Mouse (Mus musculus) forebrain, embryonic 11.5 days (tissue): Measurements from ENCODE around the gene Acsl6. TPM values are rescaled to one million over a fixed set of nuclear protein-coding genes. Genes with fewer than 3 reads are reported as not detected.
"Not testable (repeated sequence)": the region's sequence is repeated elsewhere in the genome, so short reads cannot be mapped to it uniquely, and the experiment has no call there.

Experiments
- ATAC-seq: fragments of 200-750 bp; cut with Nextera tagmentation; replicated peaks from 2 replicates; pipeline ENCODE4 v1.8.0; 2017; ENCODE audit warnings: moderate TSS enrichment; ENCODE audit not compliant: low FRiP score
- DNase-seq: peaks from one replicate; pipeline ENCODE4 v3.0.0-alpha.2; 2017; ENCODE audit warnings: low spot score
- H3K27ac ChIP-seq: fragments of 300-500 bp; sonication (generic); 2 replicates; pipeline ENCODE4 v1.5.1; 2014; ENCODE audit warnings: low read depth, low read length
- H3K27me3 ChIP-seq: fragments of 300-500 bp; sonication (generic); 2 replicates; pipeline ENCODE4 v1.6.1; 2014; ENCODE audit warnings: mild to moderate bottlenecking, low read length, mixed read lengths; ENCODE audit not compliant: control insufficient read depth, insufficient read depth
- H3K36me3 ChIP-seq: fragments of 300-500 bp; sonication (generic); 2 replicates; pipeline ENCODE4 v1.6.1; 2014; ENCODE audit warnings: mild to moderate bottlenecking, low read length, moderate library complexity, mixed read lengths; ENCODE audit not compliant: control insufficient read depth, insufficient read depth
- H3K4me1 ChIP-seq: fragments of 300-500 bp; sonication (generic); replicated peaks from 2 replicates; pipeline ENCODE4 v1.6.1; 2014; ENCODE audit warnings: low read length, mixed read lengths; ENCODE audit not compliant: control insufficient read depth, insufficient read depth
- H3K4me2 ChIP-seq: fragments of 300-500 bp; sonication (generic); 2 replicates; pipeline ENCODE4 v1.6.1; 2014; ENCODE audit warnings: low read depth, mild to moderate bottlenecking, low read length, moderate library complexity, mixed read lengths; ENCODE audit not compliant: severe bottlenecking
- H3K4me3 ChIP-seq: fragments of 300-500 bp; sonication (generic); 2 replicates; pipeline ENCODE4 v1.5.1; 2014; ENCODE audit warnings: low read depth, low read length
- H3K9ac ChIP-seq: fragments of 300-500 bp; sonication (generic); 2 replicates; pipeline ENCODE4 v1.6.1; 2014; ENCODE audit warnings: low read length
- H3K9me3 ChIP-seq: fragments of 300-500 bp; sonication (generic); 2 replicates; pipeline ENCODE4 v1.6.1; 2016; ENCODE audit warnings: low read length, mixed read lengths; ENCODE audit not compliant: control insufficient read depth
- WGBS: fragments of 180-500 bp; shearing (Covaris S2); extraction: QIAGEN DNeasy Blood & Tissue Kit; methylation state at CpG from one replicate; pipeline ENCODE4 v1.1.7; 2014; 5-methylcytosine and 5-hydroxymethylcytosine counted together
- polyA plus RNA-seq: library from polyadenylated mRNA; unstranded; fragments of >200 nt; fragmentation: Nextera tagmentation; extraction: Ambion mirVana; gene quantifications from 2 replicates; pipeline ENCODE4 v1.2.1, GENCODE M21; 2014

The Acsl6 gene
- polyA plus RNA-seq, 1 experiment from 2014 or later: 17.9 TPM

DNA sequence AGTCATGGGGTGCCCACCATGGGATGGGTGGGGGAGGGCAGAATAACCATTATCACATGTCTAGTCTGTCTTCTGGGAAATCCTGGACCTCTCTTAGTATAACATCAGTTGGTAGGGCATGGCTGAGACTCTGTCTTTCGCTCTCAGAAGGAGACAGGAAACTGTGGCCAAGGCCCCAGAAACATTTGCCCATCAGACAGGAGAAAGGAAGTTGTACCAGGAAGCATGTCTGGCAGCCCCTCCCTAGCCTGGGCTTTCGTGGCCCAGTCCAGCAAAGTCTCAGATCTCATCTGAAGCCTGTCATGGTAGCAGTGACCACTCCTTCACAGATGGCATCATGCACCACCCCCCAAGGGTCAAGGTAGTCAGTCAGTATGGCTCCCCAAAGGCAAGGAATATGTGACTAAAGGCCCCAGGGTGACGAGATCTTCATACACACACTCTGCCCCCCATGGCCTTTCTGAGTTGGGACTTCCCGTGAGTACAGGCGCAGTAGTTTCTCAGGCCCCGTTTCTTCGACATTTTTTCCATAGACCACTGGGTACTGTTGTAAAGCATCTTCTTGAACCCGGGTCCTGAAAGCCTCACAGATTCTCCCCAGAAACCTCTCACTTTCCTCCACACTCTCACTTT lies 15.7 kb upstream of the Acsl6 start:
- Histone ChIP-seq H3K36me3 (no peaks in the 10 kb centered on the region), H3K27me3 (no peaks in the 10 kb centered on the region), H3K4me2 (no peak overlapping the region), H3K9me3 (no peaks in the 10 kb centered on the region), H3K27ac (no peak overlapping the region), H3K4me3 (no peak overlapping the region), H3K9ac (no peak overlapping the region), H3K4me1 (no peaks in the 10 kb centered on the region)
- 87% methylated on average over 8 of the region's 8 CpGs for WGBS
- DNase-seq: no peak
- no peak for ATAC-seq

GRCm38 (mm10) chr11:54292163-54292562 lies 11.4 kb upstream of the Acsl6 start:
- no peak overlapping the region for H3K4me2 ChIP-seq
- H3K9ac ChIP-seq: no peak overlapping the region
- DNase-seq: no peak
- no peaks in the 10 kb centered on the region for H3K4me1 ChIP-seq
- ATAC-seq: no peak
- no peak overlapping the region for H3K4me3 ChIP-seq
- H3K36me3 ChIP-seq: no peaks in the 10 kb centered on the region
- WGBS: 90% methylated on average over 2 of the region's 2 CpGs
- no peak overlapping the region for H3K27ac ChIP-seq
- H3K9me3 ChIP-seq: no peaks in the 10 kb centered on the region
- no peaks in the 10 kb centered on the region for H3K27me3 ChIP-seq

GRCm38 (mm10) chr11:54293980-54294807 lies 9.4 kb upstream of the Acsl6 start:
- no peak for DNase-seq

DNA sequence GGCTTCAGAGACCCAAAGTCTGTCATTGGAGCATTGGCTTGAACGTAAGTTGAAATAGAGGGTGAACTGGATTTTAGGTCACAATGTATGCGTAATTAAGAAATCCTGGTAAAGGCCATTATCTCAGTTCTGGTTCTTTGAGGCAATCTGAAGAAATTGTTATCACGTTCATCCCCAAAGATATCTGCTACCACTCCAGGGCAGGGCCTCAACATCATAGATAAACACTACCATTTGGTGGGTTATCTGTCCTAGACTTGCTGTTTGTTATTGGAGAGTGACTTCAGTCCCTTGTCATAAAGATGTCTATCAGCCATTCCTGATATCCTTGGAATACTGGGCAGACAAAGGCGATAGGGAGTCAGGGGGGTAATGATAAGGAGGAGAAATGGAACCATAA lies 7.6 kb upstream of the Acsl6 start:
- Histone ChIP-seq H3K27me3 (no peaks in the 10 kb centered on the region), H3K36me3 (no peaks in the 10 kb centered on the region), H3K9me3 (no peaks in the 10 kb centered on the region; the same call in 1 of the 2 replicates), H3K27ac (no peak overlapping the region), H3K4me2 (no peak overlapping the region), H3K9ac (no peak overlapping the region), H3K4me1 (no peaks in the 10 kb centered on the region), H3K4me3 (no peak overlapping the region)
- no peak for ATAC-seq
- no peak for DNase-seq
- 85% methylated on average over 4 of the region's 4 CpGs for whole genome bisulfite sequencing

More at GRCm38 (mm10) chr11:54293980-54294807, 9.4 kb upstream of the Acsl6 start:
- Histone ChIP-seq H3K4me1 (no peaks in the 10 kb centered on the region), H3K9me3 (no peaks in the 10 kb centered on the region; the same call in 1 of the 2 replicates), H3K36me3 (no peaks in the 10 kb centered on the region), H3K4me3 (no peak overlapping the region), H3K4me2 (no peak overlapping the region), H3K9ac (no peak overlapping the region), H3K27ac (no peak overlapping the region), H3K27me3 (no peaks in the 10 kb centered on the region)
- WGBS: 78% methylated on average over 12 of the region's 12 CpGs
- ATAC-seq: no peak

DNA sequence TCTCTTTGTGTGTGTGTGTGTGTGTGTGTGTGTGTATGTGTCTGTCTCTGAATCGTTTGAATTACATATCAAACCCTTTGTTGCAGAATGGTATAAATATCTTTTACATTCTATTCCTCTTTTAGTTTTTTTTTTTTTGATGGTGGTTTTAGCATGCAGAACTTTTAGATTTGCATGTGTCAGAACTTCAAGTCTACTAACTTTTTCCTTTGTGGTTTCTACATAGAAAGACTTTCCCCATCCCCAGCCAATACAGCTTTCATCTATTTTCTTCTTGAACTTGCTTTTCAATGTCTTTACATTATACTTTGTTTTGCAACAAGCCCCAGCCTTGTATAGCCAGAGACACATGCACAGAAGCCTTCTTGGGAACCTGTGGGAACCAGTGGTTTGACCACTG lies 6.9 kb upstream of the Acsl6 start:
- WGBS: 89% methylated on average over 1 of the region's 1 CpGs
- ATAC-seq (no peak), DNase-seq (no peak)
- Histone ChIP-seq H3K9ac (no peak overlapping the region), H3K27ac (no peak overlapping the region), H3K9me3 (no peaks in the 10 kb centered on the region; the same call in 1 of the 2 replicates), H3K36me3 (no peaks in the 10 kb centered on the region), H3K4me2 (no peak overlapping the region), H3K4me1 (no peaks in the 10 kb centered on the region), H3K4me3 (no peak overlapping the region), H3K27me3 (no peaks in the 10 kb centered on the region)

DNA sequence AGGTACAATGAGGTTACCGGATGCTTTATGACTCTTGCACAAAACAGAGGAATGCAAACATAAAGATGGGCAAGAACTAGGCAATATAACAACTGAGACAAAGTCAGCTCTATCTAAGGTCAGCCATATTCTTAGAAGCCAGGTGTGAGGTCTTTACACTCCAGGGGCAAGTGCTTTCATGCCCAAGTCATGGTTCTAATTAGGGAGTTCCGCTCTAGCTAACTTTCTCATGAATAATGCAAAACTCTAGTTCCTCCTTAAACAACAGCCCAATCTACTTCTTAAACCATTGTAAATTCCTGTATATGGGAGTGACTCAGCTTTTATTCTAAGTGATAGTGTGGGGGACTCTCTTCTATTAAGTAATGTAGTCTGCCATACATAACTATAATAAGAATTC lies 6.1 kb upstream of the Acsl6 start:
- ATAC-seq, H3K36me3 ChIP-seq, H3K4me3 ChIP-seq, DNase-seq, H3K4me2 ChIP-seq, H3K27ac ChIP-seq, H3K9me3 ChIP-seq, H3K9ac ChIP-seq, H3K27me3 ChIP-seq, H3K4me1 ChIP-seq: not testable (repeated sequence)
- 88% methylated on average over 2 of the region's 2 CpGs for WGBS

GRCm38 (mm10) chr11:54298777-54299176 lies 4.8 kb upstream of the Acsl6 start:
- Histone ChIP-seq H3K27me3 (no peaks in the 10 kb centered on the region), H3K27ac (no peak overlapping the region), H3K9ac (no peak overlapping the region), H3K4me3 (no peak overlapping the region), H3K4me1 (no peaks in the 10 kb centered on the region), H3K9me3 (no peaks in the 10 kb centered on the region; the same call in 1 of the 2 replicates), H3K36me3 (no peaks in the 10 kb centered on the region), H3K4me2 (no peak overlapping the region)
- ATAC-seq (no peak), DNase-seq (peak; percentile 30)

DNA sequence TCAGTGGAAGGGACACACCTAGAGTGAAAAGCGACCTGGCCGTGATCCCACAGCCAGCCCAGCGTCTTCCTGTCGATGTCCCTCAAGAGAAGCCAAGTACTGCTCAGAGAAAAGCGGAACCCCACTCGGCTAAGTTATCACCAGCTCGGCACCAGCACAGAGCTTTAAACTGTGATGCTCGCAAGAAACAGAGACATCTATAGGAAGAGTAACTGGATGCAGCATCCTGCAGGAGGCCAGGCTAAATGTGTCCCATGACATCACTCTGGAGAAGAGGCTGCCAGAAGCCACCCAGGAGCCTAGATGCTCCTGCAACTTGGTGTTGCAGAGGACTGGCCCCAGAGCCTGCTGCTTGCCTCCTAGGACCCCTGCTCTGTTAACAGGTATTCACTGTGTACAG lies 1.6 kb upstream of the Acsl6 start:
- 88% methylated on average over 8 of the region's 8 CpGs for WGBS
- Histone ChIP-seq H3K4me2 (no peak overlapping the region), H3K4me3 (no peak overlapping the region), H3K36me3 (no peaks in the 10 kb centered on the region), H3K9me3 (no peaks in the 10 kb centered on the region; the same call in 1 of the 2 replicates), H3K4me1 (0 out of 2 replicates have a peak, but pooled peaks cover 5% of the 10 kb centered on the region), H3K27ac (no peak overlapping the region), H3K9ac (no peak overlapping the region), H3K27me3 (no peaks in the 10 kb centered on the region)
- DNase-seq: peak; percentile 45
- ATAC-seq: no peak
